Mouse (Mus musculus) midbrain, embryonic 12.5 days (tissue): Measurements from ENCODE around the gene Agps. TPM values are rescaled to one million over a fixed set of nuclear protein-coding genes. Genes with fewer than 3 reads are reported as not detected.
"Not testable (repeated sequence)": the region's sequence is repeated elsewhere in the genome, so short reads cannot be mapped to it uniquely, and the experiment has no call there.

ENCODE experiments used
- ATAC-seq: fragments of 200-750 bp; cut with Nextera tagmentation; 2 replicates; pipeline ENCODE4 v1.8.0; 2017; ENCODE audit warnings: low read depth, moderate TSS enrichment, moderate library complexity; ENCODE audit not compliant: low FRiP score
- H3K27ac ChIP-seq: fragments of 300-500 bp; sonication (generic); replicated peaks from 2 replicates; pipeline ENCODE4 v1.5.1; 2016; ENCODE audit warnings: mild to moderate bottlenecking
- H3K27me3 ChIP-seq: fragments of 300-500 bp; sonication (generic); 2 replicates; pipeline ENCODE4 v1.6.1; 2016; ENCODE audit warnings: mild to moderate bottlenecking
- H3K36me3 ChIP-seq: fragments of 300-500 bp; sonication (generic); 2 replicates; pipeline ENCODE4 v1.6.1; 2016
- H3K4me1 ChIP-seq: fragments of 300-500 bp; sonication (generic); 2 replicates; pipeline ENCODE4 v1.6.1; 2016
- H3K4me2 ChIP-seq: fragments of 300-500 bp; sonication (generic); replicated peaks from 2 replicates; pipeline ENCODE4 v1.6.1; 2016; ENCODE audit warnings: mild to moderate bottlenecking, moderate library complexity
- H3K4me3 ChIP-seq: fragments of 300-500 bp; sonication (generic); 2 replicates; pipeline ENCODE4 v1.5.1; 2016; ENCODE audit warnings: mild to moderate bottlenecking
- H3K9ac ChIP-seq: fragments of 300-500 bp; sonication (generic); replicated peaks from 2 replicates; pipeline ENCODE4 v1.6.1; 2016; ENCODE audit warnings: mild to moderate bottlenecking, moderate library complexity
- H3K9me3 ChIP-seq: fragments of 300-500 bp; sonication (generic); 2 replicates; pipeline ENCODE4 v1.6.1; 2016; ENCODE audit warnings: mild to moderate bottlenecking
- WGBS: fragments of 180-500 bp; shearing (Covaris S2); methylation state at CpG from one replicate; pipeline ENCODE4 v1.1.7; 2016; 5-methylcytosine and 5-hydroxymethylcytosine counted together
- polyA plus RNA-seq: library from polyadenylated mRNA; unstranded; fragments of >200 nt; fragmentation: Nextera tagmentation; extraction: Ambion mirVana; gene quantifications from 2 replicates; pipeline ENCODE4 v1.2.1, GENCODE M21; 2016

The Agps gene
- polyA plus RNA-seq, 1 experiment from 2014 or later = 52.9 TPM

GRCm38 (mm10) chr2:75900281-75900680, 68.3 kb downstream of the Agps start:
- 93% methylated on average over 1 of the region's 1 CpGs for WGBS
- no peak overlapping the region for H3K4me2 ChIP-seq
- peaks cover 14% of the 10 kb centered on the region for H3K36me3 ChIP-seq
- no peaks in the 10 kb centered on the region for H3K4me1 ChIP-seq
- ATAC-seq = no peak
- no peak overlapping the region for H3K4me3 ChIP-seq
- H3K27ac ChIP-seq = no peak overlapping the region
- no peak overlapping the region for H3K9ac ChIP-seq
- H3K27me3 ChIP-seq = no peaks in the 10 kb centered on the region
- H3K9me3 ChIP-seq = peaks cover 4% of the 10 kb centered on the region; the same call in 1 of the 2 replicates

GRCm38 (mm10) chr2:75901869-75902268, 69.9 kb downstream of the Agps start:
- H3K4me1 ChIP-seq = no peaks in the 10 kb centered on the region
- no peak overlapping the region for H3K4me3 ChIP-seq
- whole genome bisulfite sequencing = 91% methylated on average over 9 of the region's 9 CpGs
- H3K9me3 ChIP-seq = peaks cover 4% of the 10 kb centered on the region; the same call in 1 of the 2 replicates
- H3K27me3 ChIP-seq = no peaks in the 10 kb centered on the region
- ATAC-seq = no peak
- no peak overlapping the region for H3K27ac ChIP-seq
- H3K4me2 ChIP-seq = no peak overlapping the region
- peaks cover 12% of the 10 kb centered on the region for H3K36me3 ChIP-seq
- no peak overlapping the region for H3K9ac ChIP-seq

- no peaks in the 10 kb centered on the region for H3K27me3 ChIP-seq
- no peak for ATAC-seq
- 78% methylated on average over 1 of the region's 1 CpGs for WGBS
- H3K4me3 ChIP-seq = no peak overlapping the region
- no peaks in the 10 kb centered on the region for H3K9me3 ChIP-seq
- no peak overlapping the region for H3K9ac ChIP-seq
- no peak overlapping the region for H3K4me2 ChIP-seq
- H3K4me1 ChIP-seq = no peaks in the 10 kb centered on the region
- H3K36me3 ChIP-seq = peaks cover 9% of the 10 kb centered on the region
- no peak overlapping the region for H3K27ac ChIP-seq
These were observed 75.2 kb downstream of the Agps start for GRCm38 (mm10) chr2:75907142-75907541.

GRCm38 (mm10) chr2:75915040-75915439, 83.1 kb downstream of the Agps start:
- Histone ChIP-seq H3K4me2 (no peak overlapping the region), H3K4me3 (no peak overlapping the region), H3K4me1 (no peaks in the 10 kb centered on the region), H3K27me3 (no peaks in the 10 kb centered on the region), H3K27ac (no peak overlapping the region), H3K9ac (no peak overlapping the region), H3K36me3 (peaks cover 11% of the 10 kb centered on the region), H3K9me3 (no peaks in the 10 kb centered on the region)
- ATAC-seq = no peak
- 87% methylated on average over 3 of the region's 3 CpGs for WGBS

- H3K27me3 ChIP-seq = no peaks in the 10 kb centered on the region
- no peak for ATAC-seq
- WGBS = 77% methylated on average over 4 of the region's 4 CpGs
- no peak overlapping the region for H3K4me3 ChIP-seq
- H3K4me1 ChIP-seq = peaks cover 11% of the 10 kb centered on the region
- no peaks in the 10 kb centered on the region for H3K9me3 ChIP-seq
- no peak overlapping the region for H3K9ac ChIP-seq
- H3K27ac ChIP-seq = no peak overlapping the region
- no peak overlapping the region for H3K4me2 ChIP-seq
- H3K36me3 ChIP-seq = peaks cover 6% of the 10 kb centered on the region; the same call in 1 of the 2 replicates
These were observed 91.9 kb downstream of the Agps start for GRCm38 (mm10) chr2:75923807-75924340.

- ATAC-seq = no peak
- peaks cover 6% of the 10 kb centered on the region; the same call in 1 of the 2 replicates for H3K36me3 ChIP-seq
- H3K4me1 ChIP-seq = peaks cover 11% of the 10 kb centered on the region
These were observed 94.1 kb downstream of the Agps start for GRCm38 (mm10) chr2:75926061-75926460.

GRCm38 (mm10) chr2:75928011-75928410, 96.0 kb downstream of the Agps start:
- Histone ChIP-seq H3K27ac (no peak overlapping the region), H3K36me3 (peaks cover 6% of the 10 kb centered on the region; the same call in 1 of the 2 replicates), H3K9me3 (no peaks in the 10 kb centered on the region), H3K4me3 (no peak overlapping the region), H3K4me1 (peaks cover 10% of the 10 kb centered on the region), H3K27me3 (no peaks in the 10 kb centered on the region), H3K4me2 (no peak overlapping the region), H3K9ac (no peak overlapping the region)
- WGBS = 89% methylated on average over 3 of the region's 3 CpGs
- ATAC-seq = no peak

More at GRCm38 (mm10) chr2:75926061-75926460, 94.1 kb downstream of the Agps start:
- Histone ChIP-seq H3K4me2 (no peak overlapping the region), H3K9ac (no peak overlapping the region), H3K4me3 (no peak overlapping the region), H3K27me3 (no peaks in the 10 kb centered on the region), H3K27ac (no peak overlapping the region), H3K9me3 (no peaks in the 10 kb centered on the region)
- WGBS = 81% methylated on average over 5 of the region's 5 CpGs

GRCm38 (mm10) chr2:75929141-75929540, 97.2 kb downstream of the Agps start:
- Histone ChIP-seq H3K27ac (no peak overlapping the region), H3K27me3 (no peaks in the 10 kb centered on the region), H3K36me3 (peaks cover 6% of the 10 kb centered on the region; the same call in 1 of the 2 replicates), H3K4me1 (peaks cover 5% of the 10 kb centered on the region), H3K9me3 (no peaks in the 10 kb centered on the region), H3K4me3 (no peak overlapping the region), H3K4me2 (no peak overlapping the region), H3K9ac (no peak overlapping the region)
- 91% methylated on average over 2 of the region's 2 CpGs for WGBS
- ATAC-seq = no peak

- Histone ChIP-seq H3K4me1 (peaks cover 3% of the 10 kb centered on the region; the same call in 1 of the 2 replicates), H3K9ac (no peak overlapping the region), H3K4me3 (no peak overlapping the region), H3K4me2 (no peak overlapping the region), H3K27ac (no peak overlapping the region), H3K27me3 (no peaks in the 10 kb centered on the region), H3K36me3 (peaks cover 6% of the 10 kb centered on the region; the same call in 1 of the 2 replicates), H3K9me3 (no peaks in the 10 kb centered on the region)
- WGBS = 94% methylated on average over 6 of the region's 6 CpGs
- no peak for ATAC-seq
These were observed 97.9 kb downstream of the Agps start for GRCm38 (mm10) chr2:75929786-75930444.

GRCm38 (mm10) chr2:75930941-75931340, 99.0 kb downstream of the Agps start:
- 92% methylated on average over 2 of the region's 2 CpGs for WGBS
- Histone ChIP-seq H3K4me3 (no peak overlapping the region), H3K27me3 (no peaks in the 10 kb centered on the region), H3K9ac (no peak overlapping the region), H3K27ac (no peak overlapping the region), H3K36me3 (peaks cover 6% of the 10 kb centered on the region; the same call in 1 of the 2 replicates), H3K4me1 (no peaks in the 10 kb centered on the region), H3K9me3 (no peaks in the 10 kb centered on the region), H3K4me2 (no peak overlapping the region)
- ATAC-seq = no peak

- Histone ChIP-seq H3K4me2 (no peak overlapping the region), H3K4me1 (peaks cover 2% of the 10 kb centered on the region; the same call in 1 of the 2 replicates), H3K9me3 (no peaks in the 10 kb centered on the region), H3K9ac (no peak overlapping the region), H3K27ac (no peak overlapping the region), H3K4me3 (no peak overlapping the region), H3K36me3 (no peaks in the 10 kb centered on the region), H3K27me3 (no peaks in the 10 kb centered on the region)
- ATAC-seq = no peak
- WGBS = 58% methylated on average over 7 of the region's 7 CpGs
These were observed 101.6 kb downstream of the Agps start for GRCm38 (mm10) chr2:75933541-75933940.

- H3K27me3 ChIP-seq, H3K9me3 ChIP-seq, H3K4me3 ChIP-seq, H3K4me2 ChIP-seq, H3K36me3 ChIP-seq, H3K4me1 ChIP-seq, H3K27ac ChIP-seq, H3K9ac ChIP-seq, ATAC-seq: not testable (repeated sequence)
- 93% methylated on average over 2 of the region's 2 CpGs for WGBS
These were observed 104.7 kb downstream of the Agps start for GRCm38 (mm10) chr2:75936685-75937084.
